Mouse (Mus musculus): ENCODE measurements around the gene Net1.
"Not testable (repeated sequence)": the region's sequence is repeated elsewhere in the genome, so short reads cannot be mapped to it uniquely, and the experiment has no call there.

The Net1 gene

DNA sequence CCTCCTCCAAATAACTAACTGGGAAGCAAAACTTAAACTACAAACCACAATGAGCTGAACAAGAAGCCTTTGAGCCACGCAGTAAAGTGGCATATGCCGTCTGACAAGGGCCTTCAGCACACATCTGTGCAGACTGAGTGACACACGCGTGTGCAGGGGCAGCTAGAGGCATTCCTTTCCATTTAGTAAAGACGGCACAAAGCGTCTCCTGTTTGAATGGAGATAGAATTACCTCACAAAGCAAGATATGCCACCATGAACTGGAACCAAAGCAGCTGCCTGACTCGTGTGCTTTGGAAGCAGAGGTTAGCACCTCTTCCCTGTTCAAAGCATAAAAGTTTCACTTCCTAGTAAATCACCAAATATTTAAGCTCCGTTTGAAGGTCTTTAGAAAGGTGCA, 28.0 kb downstream of the Net1 start:
- no peak for DNase-seq (ENCODE audit: low spot score)

GRCm38 (mm10) chr13:3889111-3889510, 28.9 kb downstream of the Net1 start:
- DNase-seq (ENCODE audit: low spot score) = no peak

DNA sequence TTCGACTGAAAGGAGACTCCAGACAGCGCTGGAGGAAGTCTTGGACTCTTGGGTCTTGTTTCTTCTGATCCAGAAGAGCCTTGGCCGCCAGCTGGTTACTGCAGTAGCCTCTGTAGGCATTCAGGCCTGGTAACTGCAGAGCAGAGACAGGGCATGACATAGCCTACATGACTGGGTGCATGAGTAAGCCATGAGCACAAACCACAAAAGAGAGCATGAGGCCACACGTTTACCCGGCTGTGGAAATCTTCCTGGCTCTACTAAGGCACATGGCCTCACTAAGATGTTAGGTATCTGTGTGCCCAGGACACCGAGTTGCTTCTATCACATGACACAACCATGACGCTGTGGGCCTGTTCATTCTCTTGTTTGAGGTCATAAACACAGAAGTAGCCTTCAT, 31.4 kb downstream of the Net1 start:
- DNase-seq (ENCODE audit: low spot score) = no peak

DNA sequence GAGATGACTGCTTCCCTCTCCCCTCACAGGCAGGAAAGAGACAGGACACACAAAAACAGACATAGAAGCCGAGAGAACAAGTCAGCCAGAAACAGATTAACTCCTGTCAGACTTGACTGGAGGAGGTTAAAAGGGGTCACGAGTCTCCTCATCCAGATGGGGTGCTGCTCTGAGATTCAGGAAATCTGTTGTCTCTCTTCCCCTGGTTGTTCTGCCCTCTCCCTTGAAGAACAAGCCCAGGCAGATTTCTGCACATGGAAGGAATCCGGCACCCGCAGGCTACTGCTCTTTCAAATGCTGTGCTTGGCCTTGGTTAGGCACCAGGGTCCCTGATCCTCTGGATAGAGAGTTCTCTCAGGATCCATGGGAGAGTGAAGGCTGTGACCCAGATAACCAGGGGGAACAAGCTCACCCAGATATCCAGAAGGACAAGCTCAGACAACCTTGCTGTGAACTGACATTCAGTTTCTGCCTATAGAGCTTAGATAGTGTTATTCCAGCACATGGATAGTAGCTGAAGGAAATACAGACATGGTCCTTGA, 40.3 kb downstream of the Net1 start:
- DNase-seq (ENCODE audit: low spot score) = peak; percentile 52

GRCm38 (mm10) chr13:3877185-3877584, 40.8 kb downstream of the Net1 start:
- DNase-seq (ENCODE audit: low spot score) = no peak

- DNase-seq (ENCODE audit: low spot score) = no peak
These were observed 41.6 kb downstream of the Net1 start for GRCm38 (mm10) chr13:3876448-3876847.

GRCm38 (mm10) chr13:3872832-3873231, 45.2 kb downstream of the Net1 start:
- no peak for DNase-seq (ENCODE audit: low spot score)

- DNase-seq (ENCODE audit: low spot score) = no peak
These were observed 48.1 kb downstream of the Net1 start for GRCm38 (mm10) chr13:3869901-3870300.

DNA sequence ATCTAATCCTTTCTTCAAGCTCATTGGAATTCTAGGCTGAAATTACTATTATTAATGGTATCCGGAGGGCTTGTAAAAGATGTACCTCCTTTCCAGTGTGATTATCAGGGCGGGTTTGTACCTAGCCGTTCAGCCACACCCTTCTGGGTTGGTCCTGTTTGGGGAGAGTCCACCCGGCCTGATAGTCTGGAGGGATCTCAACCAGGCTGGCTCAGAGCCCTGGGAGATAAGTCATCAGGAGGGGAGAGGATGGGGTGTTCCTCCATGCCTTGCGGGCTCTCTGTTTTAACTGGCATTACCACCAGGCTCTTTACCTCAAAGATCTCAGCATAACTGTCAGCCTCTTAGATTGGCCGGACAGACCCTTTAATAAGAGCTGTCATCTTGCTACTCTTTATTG, 50.9 kb downstream of the Net1 start:
- DNase-seq (ENCODE audit: low spot score) = no peak

- no peak for DNase-seq (ENCODE audit: low spot score)
These were observed 51.5 kb downstream of the Net1 start for GRCm38 (mm10) chr13:3866355-3867052.

GRCm38 (mm10) chr13:3865648-3866354, 52.2 kb downstream of the Net1 start:
- DNase-seq (ENCODE audit: low spot score) = peak; percentile 23

- no peak for DNase-seq (ENCODE audit: low spot score)
These were observed 55.0 kb downstream of the Net1 start for GRCm38 (mm10) chr13:3862922-3863580.

DNA sequence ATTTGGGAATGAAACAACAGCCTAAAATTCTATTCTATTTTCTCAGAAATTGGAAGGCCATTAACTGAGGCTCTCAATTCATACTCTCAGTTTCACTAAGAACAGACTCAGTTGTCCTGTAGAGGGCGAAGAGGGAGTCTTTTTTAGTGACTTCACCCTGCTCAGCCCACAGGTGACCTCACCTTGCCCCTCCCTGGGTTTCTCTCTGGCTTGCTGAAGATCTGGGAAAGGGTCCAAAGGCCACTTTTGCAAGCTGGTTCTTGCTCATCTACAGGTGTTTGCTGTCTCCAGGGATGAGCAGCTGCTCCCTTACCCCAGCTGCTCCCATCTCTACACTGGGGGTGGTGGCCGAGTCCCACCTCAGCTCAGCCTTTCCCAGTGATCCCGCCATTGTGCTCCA, 55.7 kb downstream of the Net1 start:
- no peak for DNase-seq (ENCODE audit: low spot score)

DNA sequence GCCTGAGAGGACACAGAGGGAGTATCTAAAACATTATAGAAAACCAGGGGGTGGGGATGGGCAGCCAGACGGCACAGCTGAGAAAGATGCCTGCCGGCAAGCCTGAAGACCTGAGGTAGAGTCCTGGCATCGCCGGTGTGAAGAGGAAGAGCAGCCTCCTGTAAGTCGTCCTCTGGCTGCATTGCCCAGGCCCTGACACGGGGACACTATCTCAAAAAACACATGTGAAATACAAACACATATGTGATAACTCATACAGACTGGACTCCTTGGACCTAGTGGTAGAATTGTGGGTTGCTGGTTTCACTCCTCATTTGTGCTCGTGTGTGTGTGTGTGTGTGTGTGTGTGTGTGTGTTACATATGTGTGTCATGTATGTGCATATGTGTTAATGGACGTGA, 56.8 kb downstream of the Net1 start:
- DNase-seq (ENCODE audit: low spot score) = no peak

DNA sequence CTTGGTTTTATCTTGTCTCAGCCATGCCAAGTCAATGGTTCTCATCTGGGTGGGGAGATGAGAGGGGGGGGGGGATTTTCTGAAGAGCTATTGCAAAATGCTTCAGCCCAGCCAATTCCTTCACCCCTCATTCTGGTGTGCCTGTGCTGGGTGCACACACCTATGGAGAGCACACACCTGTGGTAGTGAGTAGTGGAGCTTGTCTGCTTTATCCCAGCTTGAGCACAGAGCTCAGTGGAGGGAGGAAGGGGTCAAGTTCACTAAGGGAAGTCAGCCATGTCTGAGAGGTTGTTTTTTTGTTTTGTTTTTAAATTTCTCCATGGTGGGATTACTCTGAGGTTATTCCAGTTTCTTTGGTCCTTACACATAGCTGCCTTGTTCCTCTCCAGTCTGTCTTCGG, 61.8 kb downstream of the Net1 start:
- no peak for DNase-seq (ENCODE audit: low spot score)

DNA sequence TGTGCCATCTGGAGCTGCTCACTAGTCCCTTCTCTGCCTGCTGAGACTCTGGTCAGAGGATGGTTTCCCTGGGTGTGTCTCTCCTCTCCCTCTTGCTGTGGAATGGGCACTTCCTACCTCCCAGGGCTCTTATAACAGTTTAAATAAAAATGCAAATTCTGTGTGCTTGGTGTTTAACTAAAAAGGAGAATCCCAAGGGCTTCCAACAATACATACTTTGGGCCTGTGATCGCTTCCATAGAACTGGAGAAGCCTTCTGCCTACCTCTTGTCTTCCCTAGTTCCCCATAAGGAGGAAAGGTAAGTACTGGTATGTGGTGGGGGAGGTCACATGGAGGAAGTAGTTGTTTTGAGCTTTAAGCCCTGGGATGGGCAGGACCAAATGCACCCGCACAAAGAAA, 63.2 kb downstream of the Net1 start:
- no peak for DNase-seq (ENCODE audit: low spot score)

DNA sequence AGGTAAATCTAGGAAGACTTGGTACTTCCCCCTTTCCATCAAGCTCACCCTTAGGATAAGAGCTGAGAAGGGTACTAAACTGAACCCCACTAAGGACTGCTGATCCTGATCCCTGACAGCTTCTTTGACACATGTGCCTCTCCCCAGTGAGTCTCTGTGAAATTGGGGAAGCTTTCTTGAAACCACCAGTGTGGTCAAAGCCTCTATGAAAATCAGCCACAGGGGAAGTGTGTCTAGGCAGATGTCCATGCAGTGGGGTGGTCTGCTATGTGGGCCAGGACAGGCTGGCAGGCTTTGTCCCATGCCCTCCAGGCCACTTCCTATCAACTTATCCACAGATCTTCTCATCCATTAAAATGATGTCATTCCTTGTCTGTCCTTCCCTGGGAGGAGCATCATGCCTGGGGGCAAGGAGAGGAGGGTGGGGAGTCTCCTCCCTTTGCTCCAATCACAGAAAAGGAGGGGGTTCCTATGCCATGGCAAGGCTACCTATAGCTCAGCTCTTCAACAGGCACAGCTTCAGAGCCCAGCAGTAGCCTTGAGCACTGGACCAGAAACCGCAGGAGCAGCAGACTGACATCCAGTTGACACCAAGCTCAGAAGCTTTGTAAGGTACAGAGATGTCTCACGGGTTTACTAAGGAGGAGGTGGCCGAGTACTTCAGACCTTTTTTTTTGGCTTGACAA, 64.2 kb downstream of the Net1 start, which contains the start of gene Calm5:
Gene Calm5, plus strand, starts transcription at position 526 of the 686 bp plus-strand sequence.
- not testable (repeated sequence) for DNase-seq (ENCODE audit: low spot score)

DNA sequence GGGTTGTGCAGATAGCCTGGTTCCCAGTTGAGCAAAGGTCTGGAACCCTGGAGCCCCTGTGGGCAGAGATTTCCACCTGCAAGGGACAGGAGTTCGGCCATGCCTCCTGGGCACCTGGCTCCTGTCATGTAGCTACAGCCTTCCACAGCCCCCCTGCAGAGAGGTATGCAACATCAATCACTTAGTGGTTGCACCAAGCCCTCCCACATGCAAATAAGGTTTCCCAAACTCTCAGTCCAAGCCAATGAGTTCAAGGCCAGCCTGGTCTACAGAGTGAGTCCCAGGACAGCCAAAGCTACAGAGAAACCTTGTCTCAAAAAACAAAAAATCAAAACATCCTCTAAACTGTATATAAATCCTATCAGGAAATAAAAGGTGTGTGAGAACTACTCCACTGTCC, 67.7 kb downstream of the Net1 start:
- DNase-seq (ENCODE audit: low spot score) = no peak

- not testable (repeated sequence) for DNase-seq (ENCODE audit: low spot score)
These were observed 77.4 kb downstream of the Net1 start for GRCm38 (mm10) chr13:3840662-3841061.

- DNase-seq (ENCODE audit: low spot score) = not testable (repeated sequence)
These were observed 80.7 kb downstream of the Net1 start, which contains the start of gene Calm4 for GRCm38 (mm10) chr13:3837312-3837807. Gene Calm4 (plus strand): TSS chr13:3837757.

GRCm38 (mm10) chr13:3833644-3834043, 84.4 kb downstream of the Net1 start:
- not testable (repeated sequence) for DNase-seq (ENCODE audit: low spot score)

- DNase-seq (ENCODE audit: low spot score) = no peak
These were observed 85.6 kb downstream of the Net1 start for GRCm38 (mm10) chr13:3832450-3832849.
